Mouse (Mus musculus) CH12.LX (cell line): Measurements from ENCODE around the gene Rps6ka1. TPM values are rescaled to one million over a fixed set of nuclear protein-coding genes. Genes with fewer than 3 reads are reported as not detected.
A peak's percentile ranks its signal among the peaks of the same experiment; 100 is the strongest.

Experiments
- DNase-seq: peaks from one replicate; pipeline ENCODE4 v3.0.0-alpha.2; 2013; ENCODE audit errors: extremely low read depth
- H3K27ac ChIP-seq: 2 replicates; pipeline ENCODE4 v1.5.1; 2012; ENCODE audit warnings: low read depth, mild to moderate bottlenecking, control low read depth, moderate library complexity; ENCODE audit not compliant: insufficient read depth
- H3K27me3 ChIP-seq: replicated peaks from 2 replicates; pipeline ENCODE3; 2012; ENCODE audit warnings: inconsistent platforms
- H3K36me3 ChIP-seq, 2 experiments: replicated peaks in 1 of 2; 2 replicates each; pipeline versions ENCODE3 to v1.6.1; 2012; ENCODE audit warnings: inconsistent platforms in 1 of 2, low read length in 1 of 2, mild to moderate bottlenecking in 1 of 2, mixed read lengths in 1 of 2, moderate library complexity in 1 of 2; ENCODE audit not compliant: control insufficient read depth in 1 of 2, insufficient read depth in 1 of 2
- H3K4me1 ChIP-seq, 2 experiments: 2 replicates each; pipeline ENCODE4 v1.6.1; 2012; ENCODE audit warnings: inconsistent platforms in 1 of 2, moderate library complexity in 1 of 2; ENCODE audit not compliant: insufficient read depth in 2 of 2, control insufficient read depth in 1 of 2
- H3K4me2 ChIP-seq: 2 replicates; pipeline ENCODE4 v1.6.1; 2012; ENCODE audit warnings: low read depth, mild to moderate bottlenecking, control low read depth; ENCODE audit not compliant: poor library complexity, insufficient read depth, severe bottlenecking
- H3K4me3 ChIP-seq, 3 experiments: fragments of 150-350 bp in 1 of 3; sonication (generic) in 1 of 3; replicated peaks in 1 of 3; 2 replicates each; pipeline versions ENCODE3 to v1.5.1; 2011 to 2012; ENCODE audit warnings: low read depth in 2 of 3, low read length in 2 of 3, mild to moderate bottlenecking in 2 of 3, moderate library complexity in 2 of 3, control low read depth in 1 of 3, improper control_type of control experiment in 1 of 3, inconsistent platforms in 1 of 3, mixed read lengths in 1 of 3; ENCODE audit not compliant: poor library complexity in 1 of 3
- H3K79me2 ChIP-seq: replicated peaks from 2 replicates; pipeline ENCODE4 v1.6.1; 2012; ENCODE audit warnings: mild to moderate bottlenecking, moderate library complexity; ENCODE audit not compliant: control insufficient read depth, poor library complexity, insufficient read depth, severe bottlenecking; ENCODE audit errors: extremely low read depth
- H3K9ac ChIP-seq: 2 replicates; pipeline ENCODE4 v1.6.1; 2012; ENCODE audit warnings: low read depth, mild to moderate bottlenecking, control low read depth, moderate library complexity; ENCODE audit not compliant: insufficient read depth
- H3K9me3 ChIP-seq: replicated peaks from 2 replicates; pipeline ENCODE3; 2012; ENCODE audit warnings: low read length, inconsistent platforms, mixed read lengths
- BHLHE40 ChIP-seq: IDR thresholded peaks from 2 replicates; pipeline ENCODE4 v1.6.1; 2011; ENCODE audit warnings: mild to moderate bottlenecking, low read depth, low read length, improper control_type of control experiment
- CHD1 ChIP-seq: IDR thresholded peaks from 2 replicates; pipeline ENCODE4 v1.6.1; 2012; ENCODE audit warnings: low read depth, low read length, improper control_type of control experiment, inconsistent platforms
- CHD2 ChIP-seq: IDR thresholded peaks from 2 replicates; pipeline ENCODE4 v1.6.1; 2011; ENCODE audit warnings: low read length, improper control_type of control experiment
- ELF1 ChIP-seq: IDR thresholded peaks from 2 replicates; pipeline ENCODE4 v1.6.1; 2014; ENCODE audit warnings: low read depth, mild to moderate bottlenecking, inconsistent platforms, low read length, improper control_type of control experiment
- EP300 ChIP-seq: IDR thresholded peaks from 2 replicates; pipeline ENCODE4 v1.6.1; 2011; ENCODE audit warnings: low read length, improper control_type of control experiment
- ETS1 ChIP-seq: conservative IDR thresholded peaks from 2 replicates; pipeline ENCODE4 v1.6.1; 2012; ENCODE audit warnings: low read depth, mild to moderate bottlenecking, inconsistent platforms, low read length, improper control_type of control experiment, moderate library complexity
- HCFC1 ChIP-seq: IDR thresholded peaks from 2 replicates; pipeline ENCODE4 v1.6.1; 2012; ENCODE audit warnings: low read depth, mild to moderate bottlenecking, inconsistent platforms, low read length, improper control_type of control experiment
- KAT2A ChIP-seq: IDR thresholded peaks from 2 replicates; pipeline ENCODE4 v1.6.1; 2012; ENCODE audit warnings: low read length, improper control_type of control experiment, inconsistent platforms; ENCODE audit not compliant: insufficient replicate concordance
- MAZ ChIP-seq: IDR thresholded peaks from 2 replicates; pipeline ENCODE4 v1.6.1; 2012; ENCODE audit warnings: low read depth, mild to moderate bottlenecking, inconsistent platforms, low read length, improper control_type of control experiment, moderate library complexity
- NELFE ChIP-seq: IDR thresholded peaks from 2 replicates; pipeline ENCODE4 v1.6.1; 2011; ENCODE audit warnings: low read depth, low read length, improper control_type of control experiment
- NRF1 ChIP-seq: IDR thresholded peaks from 2 replicates; pipeline ENCODE4 v1.6.1; 2014; ENCODE audit warnings: low read depth, mild to moderate bottlenecking, inconsistent platforms, low read length, improper control_type of control experiment, moderate library complexity
- POLR2AphosphoS2 ChIP-seq: IDR thresholded peaks from 2 replicates; pipeline ENCODE4 v1.6.1; 2011; ENCODE audit warnings: low read depth, low read length, improper control_type of control experiment
- RAD21 ChIP-seq: IDR thresholded peaks from 2 replicates; pipeline ENCODE4 v1.6.1; 2011; ENCODE audit warnings: low read depth, mild to moderate bottlenecking, low read length, improper control_type of control experiment, moderate library complexity
- SMC3 ChIP-seq: IDR thresholded peaks from 2 replicates; pipeline ENCODE4 v1.6.1; 2011; ENCODE audit warnings: low read depth, low read length, improper control_type of control experiment
- TBP ChIP-seq: conservative IDR thresholded peaks from 2 replicates; pipeline ENCODE4 v1.6.1; 2011; ENCODE audit warnings: low read depth, low read length, improper control_type of control experiment
- UBTF ChIP-seq: IDR thresholded peaks from 2 replicates; pipeline ENCODE4 v1.6.1; 2012; ENCODE audit warnings: low read depth, mild to moderate bottlenecking, inconsistent platforms, low read length, improper control_type of control experiment, moderate library complexity
- ZKSCAN1 ChIP-seq: IDR thresholded peaks from 2 replicates; pipeline ENCODE4 v1.6.1; 2012; ENCODE audit warnings: low read depth, inconsistent platforms, low read length, improper control_type of control experiment, borderline replicate concordance
- ZMIZ1 ChIP-seq: IDR thresholded peaks from 2 replicates; pipeline ENCODE4 v1.6.1; 2012; ENCODE audit warnings: low read depth, mild to moderate bottlenecking, inconsistent platforms, low read length, improper control_type of control experiment
- ZNF384 ChIP-seq: IDR thresholded peaks from 2 replicates; pipeline ENCODE4 v1.6.1; 2012; ENCODE audit warnings: low read depth, low read length, improper control_type of control experiment, inconsistent platforms
- dilution Hi-C: fragments of 300-500 bp; cut with MboI; formaldehyde crosslinking; loops from 2 replicates; pipeline ENCODE4 v1.14.3; 2020; ENCODE audit warnings: low sequenced_read_pairs; ENCODE audit not compliant: extremely low pct_unique_long_range_greater_than_20kb, extremely low pct_ligation_motif_present
- in situ Hi-C: fragments of 300-500 bp; cut with MboI; formaldehyde crosslinking; loops from 3 replicates; pipeline ENCODE4 v1.14.3; 2019; ENCODE audit warnings: low sequenced_read_pairs, low pct_ligation_motif_present, low pct_unique_long_range_greater_than_20kb, mixed read lengths
- polyA plus RNA-seq: library from polyadenylated mRNA; unstranded; fragments of >175 nt; gene quantifications from 2 replicates; pipeline ENCODE4 v1.2.1, GENCODE M21; 2012; ENCODE audit warnings: low read depth; ENCODE audit not compliant: insufficient read length
- total RNA-seq, 2 experiments: library from RNA; depleted of rRNA; stranded (reverse); fragments of 300-350 nt in 1 of 2; fragments of >200 nt in 1 of 2; gene quantifications; 2 replicates each; pipeline ENCODE4 v1.2.3; 2012 to 2014

Gene Rps6ka1
- total and polyA plus RNA-seq, 3 experiments: 72.5 to 130 (median 123) TPM

DNA sequence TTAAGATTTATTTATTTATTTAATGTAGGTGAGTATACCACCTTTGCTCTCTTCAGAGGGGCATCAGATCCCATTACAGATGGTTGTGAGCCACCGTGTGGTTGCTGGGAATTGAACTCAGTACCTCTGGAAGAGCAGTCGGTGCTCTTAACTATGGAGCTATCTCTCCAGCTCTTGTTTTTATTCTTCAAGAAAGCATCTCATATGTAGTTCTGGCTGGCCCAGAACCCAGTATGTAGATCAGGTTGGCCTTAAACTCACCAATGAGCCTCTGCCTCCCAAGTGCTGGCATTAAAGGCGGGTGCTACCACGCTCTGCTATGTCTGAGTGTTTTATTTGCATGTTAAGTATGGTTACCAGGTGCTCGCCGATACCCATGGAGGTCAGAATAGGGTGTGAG lies 60.2 kb downstream of the Rps6ka1 start:
- H3K4me1 ChIP-seq: peaks cover 9 to 35% of the 10 kb centered on the region in 2 experiments
- H3K27ac ChIP-seq: no peak overlapping the region
- H3K36me3 ChIP-seq: no peaks in the 10 kb centered on the region
- peak overlapping the region in 1 of 3 experiments; percentile 6 for H3K4me3 ChIP-seq
- H3K9me3 ChIP-seq: peaks cover 2% of the 10 kb centered on the region
- no peak overlapping the region; the same call in 1 of the 2 replicates for H3K4me2 ChIP-seq
- DNase-seq: no peak
- H3K79me2 ChIP-seq: no peaks in the 10 kb centered on the region
- dilution Hi-C loops (no loop called here), in situ Hi-C loops (loop anchor here (5.0 kb wide), 2 partner anchors 165 to 230 kb away; no protein-coding TSS in a partner anchor)
- TF ChIP-seq EP300 (no peak), TBP (peak; percentile 84), CHD1 (0 out of 2 replicates have a peak, but pooled peaks have one; percentile 49), UBTF (no peak), ELF1 (no peak)
- TF ChIP-seq, all 38 proteins: peak for 2
- Histone ChIP-seq H3K27me3 (no peaks in the 10 kb centered on the region), H3K9ac (no peak overlapping the region)

DNA sequence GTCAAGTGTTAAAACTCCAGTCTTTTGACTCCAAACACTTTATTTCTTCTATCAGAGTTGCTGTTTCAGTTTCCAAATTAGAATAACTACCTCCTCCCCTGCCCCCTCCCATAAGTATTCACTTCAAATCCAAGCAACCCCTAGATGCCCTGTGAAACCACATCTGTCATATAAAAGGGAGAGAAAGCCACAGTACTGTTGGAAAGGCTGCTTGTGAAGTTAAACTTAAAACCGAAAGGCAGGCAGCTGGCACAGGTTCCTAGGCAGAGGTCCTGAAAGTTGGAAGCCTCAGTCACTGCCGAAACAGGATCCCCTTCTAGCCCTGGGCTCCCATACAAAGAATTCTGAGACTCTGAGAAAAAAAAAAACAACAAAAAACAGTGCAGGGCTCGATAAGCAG lies 61.9 kb downstream of the Rps6ka1 start:
- Histone ChIP-seq H3K4me1 (peaks cover 10 to 44% of the 10 kb centered on the region in 2 experiments), H3K4me2 (no peak overlapping the region), H3K27me3 (no peaks in the 10 kb centered on the region), H3K27ac (no peak overlapping the region), H3K36me3 (no peaks in the 10 kb centered on the region), H3K9me3 (no peaks in the 10 kb centered on the region), H3K9ac (no peak overlapping the region), H3K79me2 (no peaks in the 10 kb centered on the region), H3K4me3 (no peak overlapping the region)
- no peak for DNase-seq
- dilution Hi-C loops: no loop called here
- no peak for TF ChIP-seq ELF1
- TF ChIP-seq CHD2: no peak
- no peak for TF ChIP-seq KAT2A
- TF ChIP-seq SMC3: no peak
- TF ChIP-seq ZNF384: no peak
- TF ChIP-seq RAD21: no peak
- TF ChIP-seq POLR2AphosphoS2: no peak
- TF ChIP-seq UBTF: no peak
- no peak for TF ChIP-seq NELFE
- TF ChIP-seq ZMIZ1: no peak
- no peak for TF ChIP-seq NRF1
- no peak for TF ChIP-seq MAZ
- TF ChIP-seq BHLHE40: no peak
- TF ChIP-seq ZKSCAN1: no peak
- no peak for TF ChIP-seq ETS1
- TF ChIP-seq HCFC1: no peak
- in situ Hi-C loops: loop anchor here (5.0 kb wide), 2 partner anchors 163 to 228 kb away; no protein-coding TSS in a partner anchor
